Mouse (Mus musculus) small intestine, adult 2 months (tissue): ENCODE data around the gene Myo1g. TPM values are rescaled to one million over a fixed set of nuclear protein-coding genes. Genes with fewer than 3 reads are reported as not detected.

Experiments
- H3K27ac ChIP-seq: fragments of 200-500 bp; 2 replicates; pipeline ENCODE4 v1.5.1; 2012; ENCODE audit warnings: low read depth, low read length, control low read depth, inconsistent platforms; ENCODE audit not compliant: insufficient read depth
- H3K27me3 ChIP-seq: fragments of 200-500 bp; 2 replicates; pipeline ENCODE4 v1.6.1; 2012; ENCODE audit warnings: mild to moderate bottlenecking, moderate library complexity, low read length, inconsistent platforms; ENCODE audit not compliant: control insufficient read depth, insufficient read depth
- H3K36me3 ChIP-seq: fragments of 200-500 bp; 2 replicates; pipeline ENCODE4 v1.6.1; 2012; ENCODE audit warnings: mild to moderate bottlenecking, low read length, control low read depth, inconsistent platforms; ENCODE audit not compliant: control insufficient read depth, insufficient read depth
- H3K4me1 ChIP-seq: fragments of 200-500 bp; 2 replicates; pipeline ENCODE4 v1.6.1; 2012; ENCODE audit warnings: low read length, inconsistent platforms, mixed read lengths; ENCODE audit not compliant: control insufficient read depth, insufficient read depth, insufficient read length
- H3K4me3 ChIP-seq: fragments of 200-500 bp; 2 replicates; pipeline ENCODE4 v1.5.1; 2012; ENCODE audit warnings: low read depth, mild to moderate bottlenecking, control low read depth, inconsistent platforms, low read length, moderate library complexity
- CTCF ChIP-seq: fragments of 200-500 bp; IDR thresholded peaks from 2 replicates; pipeline ENCODE4 v1.5.1; 2012; ENCODE audit warnings: low read depth, mild to moderate bottlenecking, control low read depth, inconsistent platforms, low read length, moderate library complexity, mixed read lengths; ENCODE audit not compliant: insufficient replicate concordance, insufficient read length; ENCODE audit errors: extremely low read depth
- POLR2A ChIP-seq: fragments of 200-500 bp; IDR thresholded peaks from 2 replicates; pipeline ENCODE4 v1.6.1; 2012; ENCODE audit warnings: low read depth, mild to moderate bottlenecking, control low read depth, inconsistent platforms, low read length, moderate library complexity
- WGBS: fragments of 180-500 bp; shearing (Covaris S2); methylation state at CpG from one replicate; pipeline ENCODE4 v1.1.7; 2018; 5-methylcytosine and 5-hydroxymethylcytosine counted together
- polyA plus RNA-seq: library from polyadenylated mRNA; depleted of rRNA; stranded (reverse); fragments of >200 nt; gene quantifications from 2 replicates; pipeline ENCODE4 v1.2.3, GENCODE M21; 2012

The Myo1g gene
- polyA plus RNA-seq, 1 experiment = 15.5 TPM

DNA sequence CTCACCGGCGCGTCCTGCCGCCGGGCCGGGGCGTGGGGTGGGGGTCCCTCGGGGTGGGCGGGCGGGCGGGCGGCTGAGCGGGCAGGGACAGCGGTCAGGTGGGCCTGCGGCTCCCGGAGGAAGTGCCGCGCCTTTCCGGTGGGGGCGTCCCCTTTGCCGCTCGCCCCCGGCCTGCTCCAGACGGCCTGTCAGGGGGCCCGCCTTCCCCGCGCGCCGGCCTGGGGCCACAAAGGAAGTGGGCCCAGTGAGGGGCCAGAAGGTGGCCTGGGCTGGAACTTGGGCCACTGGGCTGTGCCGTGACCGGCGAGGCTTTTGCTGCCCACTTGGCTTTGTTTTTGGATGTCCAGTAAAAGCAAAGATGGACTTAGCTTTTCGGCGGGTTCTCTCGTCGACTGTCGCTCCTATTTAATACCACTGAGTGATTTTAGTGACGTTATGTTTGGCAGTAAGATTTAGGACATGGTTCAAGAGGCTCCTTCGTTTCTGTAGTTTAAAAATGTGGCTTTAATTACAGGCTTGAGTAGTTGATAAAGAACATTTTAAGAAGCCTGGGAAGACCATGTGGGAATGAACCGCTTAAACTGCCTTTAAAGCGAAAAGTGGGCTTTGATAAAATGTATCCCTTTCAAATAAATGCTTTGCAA, 26.4 kb upstream of the Myo1g start:
- H3K4me1 ChIP-seq = no peaks in the 10 kb centered on the region; the same call in 1 of the 2 replicates
- H3K36me3 ChIP-seq = no peaks in the 10 kb centered on the region
- peak overlapping the region; percentile 95 for H3K4me3 ChIP-seq
- TF ChIP-seq CTCF (no peak), POLR2A (no peak)
- WGBS = 2% methylated on average over 33 of the region's 41 CpGs
- H3K27me3 ChIP-seq = no peaks in the 10 kb centered on the region
- H3K27ac ChIP-seq = peak overlapping the region; percentile 82

DNA sequence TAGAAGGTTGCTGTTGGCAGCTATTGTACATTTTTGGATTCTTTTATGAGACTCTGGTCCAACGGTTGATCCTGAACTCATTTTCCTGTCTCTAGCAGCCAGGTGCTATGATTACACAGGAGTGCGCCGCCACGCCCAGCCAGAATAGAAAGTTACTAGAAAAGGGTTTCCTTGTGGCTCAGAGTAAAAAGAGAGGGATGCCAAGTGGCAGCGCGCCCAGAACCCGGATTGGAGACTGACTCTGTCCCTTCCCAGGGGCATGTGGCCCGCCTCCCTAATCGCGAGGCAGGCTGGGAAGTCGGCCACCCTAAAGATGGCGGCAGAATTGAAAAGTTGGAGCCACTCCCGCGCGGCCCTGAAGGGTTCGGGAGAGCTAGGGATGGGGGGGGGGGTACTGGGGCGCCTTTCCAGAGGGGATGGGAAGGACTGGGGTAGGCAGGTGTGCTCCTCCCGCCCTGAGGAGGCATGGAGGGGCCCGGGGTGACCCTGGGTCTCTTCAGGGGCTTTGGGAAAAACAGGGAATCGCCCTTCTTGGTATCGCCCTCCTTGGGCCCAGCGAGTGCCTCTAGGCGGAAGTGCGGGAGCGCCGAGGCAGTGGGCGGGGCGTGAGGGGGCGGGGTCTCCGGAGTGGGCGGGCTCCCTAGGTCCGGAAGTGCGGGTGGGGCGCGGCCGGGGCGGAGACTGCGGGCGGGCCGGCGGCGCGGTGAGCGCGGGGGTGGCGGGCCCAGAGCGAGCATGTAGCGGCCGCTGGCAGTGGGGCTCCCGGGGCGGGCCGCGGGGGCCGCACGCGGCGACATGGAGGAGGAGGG, 25.6 kb upstream of the Myo1g start, which contains the start of gene Ccm2:
Gene Ccm2 (plus strand): TSS at position 683 of the 809 bp plus-strand sequence.
- under 1% methylated on average over 37 of the region's 57 CpGs for WGBS
- Histone ChIP-seq H3K27me3 (no peaks in the 10 kb centered on the region), H3K27ac (peak within 1 kb of the TSS; percentile 82), H3K36me3 (no peaks in the 10 kb centered on the region), H3K4me1 (no peaks in the 10 kb centered on the region; the same call in 1 of the 2 replicates), H3K4me3 (peak within 1 kb of the TSS; percentile 95)
- TF ChIP-seq POLR2A (peak; percentile 95), CTCF (no peak)

DNA sequence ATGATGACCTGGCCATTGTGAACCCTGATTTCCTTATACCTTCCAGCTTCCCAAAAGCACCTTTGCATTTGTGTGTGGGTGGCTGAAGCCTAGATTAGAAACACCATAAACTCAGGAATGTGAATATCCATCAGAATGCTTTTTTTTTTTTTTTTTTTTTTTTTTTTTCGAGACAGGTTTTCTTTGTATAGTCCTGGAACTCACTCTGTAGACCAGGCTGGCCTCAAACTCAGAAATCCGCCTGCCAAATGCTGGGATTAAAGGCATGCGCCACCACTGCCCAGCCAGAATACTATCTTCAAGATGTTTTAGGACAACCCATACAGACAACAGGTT, 25.1 kb upstream of the Myo1g start:
- H3K27me3 ChIP-seq = no peaks in the 10 kb centered on the region
- no peak for TF ChIP-seq POLR2A
- TF ChIP-seq CTCF = no peak
- H3K4me1 ChIP-seq = no peaks in the 10 kb centered on the region; the same call in 1 of the 2 replicates
- H3K4me3 ChIP-seq = peak overlapping the region; percentile 95; the same call in 1 of the 2 replicates
- no peaks in the 10 kb centered on the region for H3K36me3 ChIP-seq
- H3K27ac ChIP-seq = peak overlapping the region; percentile 67
- 3% methylated on average over 3 of the region's 3 CpGs for WGBS

DNA sequence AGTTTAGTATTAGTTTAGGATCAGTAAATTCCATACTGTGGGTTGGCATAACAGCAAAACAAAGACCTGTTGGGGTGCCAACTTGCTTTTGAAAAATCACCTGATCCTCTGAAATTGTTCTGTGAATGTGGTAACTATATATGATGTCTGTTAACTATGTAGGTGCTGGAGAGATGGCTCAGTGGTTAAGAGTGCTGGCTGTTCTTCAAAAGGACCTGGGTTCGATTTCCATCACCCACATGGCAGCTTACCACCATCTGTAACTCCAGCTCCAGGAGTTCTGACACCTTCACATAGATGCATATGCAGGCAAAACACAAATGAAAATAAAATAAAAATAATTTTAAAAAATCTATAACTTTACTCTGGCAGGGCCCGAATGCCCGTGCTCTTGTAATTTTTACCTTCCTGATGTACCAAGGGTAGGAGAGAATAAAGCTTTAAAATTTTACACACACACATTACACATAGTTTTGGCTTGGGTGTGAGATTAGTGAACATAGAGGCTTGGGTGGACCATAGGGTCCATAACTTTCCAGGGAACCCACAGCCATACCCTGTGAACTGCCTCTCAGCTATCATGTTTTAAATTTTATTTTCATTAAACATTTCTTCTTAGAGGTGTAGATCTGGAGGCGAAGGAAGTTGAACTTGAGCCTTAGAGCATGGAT, 24.6 kb upstream of the Myo1g start:
- 76% methylated on average over 4 of the region's 4 CpGs for WGBS
- TF ChIP-seq POLR2A (no peak), CTCF (no peak)
- Histone ChIP-seq H3K27ac (no peak overlapping the region; the same call in 1 of the 2 replicates), H3K36me3 (no peaks in the 10 kb centered on the region), H3K27me3 (no peaks in the 10 kb centered on the region), H3K4me3 (no peak overlapping the region), H3K4me1 (no peaks in the 10 kb centered on the region; the same call in 1 of the 2 replicates)

DNA sequence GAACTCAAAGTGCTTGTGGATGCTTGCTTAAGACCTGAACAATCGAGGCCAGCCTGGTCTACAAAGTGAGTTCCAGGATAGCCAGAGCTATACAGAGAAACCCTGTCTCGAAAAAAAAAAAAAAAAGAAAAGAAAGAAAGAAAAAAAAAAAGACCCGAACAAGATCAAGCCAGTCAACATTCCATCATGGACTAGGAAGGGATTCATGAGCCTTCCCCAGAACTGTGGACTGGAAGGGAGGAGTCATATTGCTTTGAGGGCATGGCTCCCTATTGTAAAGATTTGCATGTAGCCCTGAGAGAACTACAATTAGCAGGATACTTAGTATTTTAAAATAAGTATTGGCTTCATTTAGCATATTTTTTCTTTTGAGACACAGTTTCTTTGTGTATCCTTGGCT, 23.9 kb upstream of the Myo1g start:
- H3K4me1 ChIP-seq = no peaks in the 10 kb centered on the region; the same call in 1 of the 2 replicates
- H3K27ac ChIP-seq = no peak overlapping the region
- TF ChIP-seq POLR2A (no peak), CTCF (no peak)
- 79% methylated on average over 3 of the region's 3 CpGs for WGBS
- H3K4me3 ChIP-seq = no peak overlapping the region
- no peaks in the 10 kb centered on the region for H3K27me3 ChIP-seq
- H3K36me3 ChIP-seq = no peaks in the 10 kb centered on the region

DNA sequence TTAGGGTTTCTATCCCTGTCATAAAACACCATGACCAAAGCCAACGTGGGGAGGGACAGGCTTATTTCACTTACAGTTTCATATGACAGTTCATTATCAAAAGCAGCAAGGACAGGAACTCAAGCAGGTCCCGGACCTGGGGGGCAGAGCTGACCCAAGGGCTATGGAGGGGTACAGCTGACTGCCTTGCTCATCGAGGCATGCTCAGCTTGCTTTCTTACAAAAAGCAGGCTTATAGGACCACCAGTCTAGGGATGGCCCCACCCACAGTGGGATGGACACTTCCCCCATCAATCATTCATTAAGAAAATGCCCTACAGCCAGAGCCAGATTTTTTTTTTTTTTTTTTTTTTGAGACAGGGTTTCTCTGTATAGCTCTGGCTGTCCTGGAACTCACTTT, 10.0 kb upstream of the Myo1g start:
- no peak overlapping the region for H3K4me3 ChIP-seq
- 87% methylated on average over 3 of the region's 3 CpGs for WGBS
- H3K27me3 ChIP-seq = no peaks in the 10 kb centered on the region
- no peaks in the 10 kb centered on the region for H3K4me1 ChIP-seq
- TF ChIP-seq POLR2A = no peak
- TF ChIP-seq CTCF = no peak
- no peak overlapping the region for H3K27ac ChIP-seq
- H3K36me3 ChIP-seq = peaks cover 9% of the 10 kb centered on the region

DNA sequence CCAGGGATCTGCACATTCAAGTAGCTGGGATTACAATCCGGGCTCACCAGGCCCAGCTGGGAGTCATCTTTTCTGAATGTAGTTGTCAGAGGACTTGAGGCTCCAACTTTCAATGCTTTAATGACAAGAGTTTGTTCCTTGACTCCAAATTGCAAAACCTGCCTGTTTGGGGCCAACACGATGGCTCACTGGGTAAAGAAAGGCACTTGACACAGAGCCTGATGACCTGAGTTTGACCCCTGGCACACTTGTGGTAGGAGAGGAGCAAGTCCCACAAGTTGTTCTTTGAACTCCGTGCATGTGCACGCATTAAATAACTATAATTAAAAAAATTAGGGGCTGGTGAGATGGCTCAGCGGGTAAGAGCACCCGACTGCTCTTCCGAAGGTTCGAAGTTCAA, 9.2 kb upstream of the Myo1g start:
- no peaks in the 10 kb centered on the region for H3K27me3 ChIP-seq
- WGBS = 85% methylated on average over 8 of the region's 8 CpGs
- no peak for TF ChIP-seq CTCF
- no peak for TF ChIP-seq POLR2A
- H3K4me1 ChIP-seq = no peaks in the 10 kb centered on the region
- H3K36me3 ChIP-seq = peaks cover 17% of the 10 kb centered on the region
- H3K27ac ChIP-seq = no peak overlapping the region
- no peak overlapping the region for H3K4me3 ChIP-seq
